Comparison of ENCODE assay signal across 8 mouse cellular contexts in the genomic region with DNA sequence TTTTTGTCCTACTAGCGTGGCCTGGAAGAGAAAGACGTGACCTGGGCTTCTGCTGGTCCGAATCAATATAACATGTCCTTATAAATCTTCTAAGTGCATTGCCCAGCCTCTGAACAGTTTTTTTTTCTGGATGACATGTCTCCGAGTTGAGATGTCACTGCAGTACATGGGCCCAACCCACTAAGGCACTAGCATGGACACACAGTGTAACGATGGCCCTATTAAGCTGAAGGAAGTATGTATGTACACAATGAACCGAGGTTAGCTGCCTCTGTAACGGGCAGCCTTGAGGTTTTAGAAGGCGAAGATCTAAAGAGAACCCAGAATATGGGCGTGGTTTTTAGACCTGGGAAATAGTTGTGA. TPM values are rescaled to one million over a fixed set of nuclear protein-coding genes. Genes with fewer than 3 reads are reported as not detected.
DNase-seq lines count a peak whose midpoint lies in the region; ATAC-seq and TF ChIP-seq lines count a peak whose summit lies in the region.

No protein-coding gene starts in this region.

- H3K4me1 ChIP-seq in lung, postnatal 0 days (ENCODE audit: insufficient read depth, low read depth, low read length) = peaks cover 4% of the 10 kb centered on the region; the same call in 1 of the 2 replicates
- H3K4me1 ChIP-seq in embryonic facial prominence, embryonic 15.5 days = peaks cover 7% of the 10 kb centered on the region; the same call in 1 of the 2 replicates
- peaks cover 11% of the 10 kb centered on the region for H3K4me1 ChIP-seq in limb, embryonic 10.5 days
- H3K4me1 ChIP-seq in olfactory bulb, adult 2 months (ENCODE audit: control insufficient read depth, insufficient read depth, low read length) = no peaks in the 10 kb centered on the region

- no peak for TF ChIP-seq CTCF in lung, postnatal 0 days (IDR thresholded peaks at IDR 0.05)
- TF ChIP-seq CTCF in olfactory bulb, adult 2 months (IDR thresholded peaks at IDR 0.05; ENCODE audit: insufficient read depth, low read depth, low read length) = no peak

- H3K4me3 ChIP-seq in lung, postnatal 0 days (ENCODE audit: low read depth, low read length) = peak overlapping the region; percentile 72
- peak overlapping the region; percentile 87 for H3K4me3 ChIP-seq in embryonic facial prominence, embryonic 15.5 days (replicated peaks)
- peak overlapping the region; percentile 78 for H3K4me3 ChIP-seq in limb, embryonic 10.5 days
- peak overlapping the region; percentile 68 for H3K4me3 ChIP-seq in olfactory bulb, adult 2 months (ENCODE audit: insufficient read depth, low read depth, low read length)

- peak overlapping the region; percentile 70 for H3K9ac ChIP-seq in lung, postnatal 0 days (replicated peaks; ENCODE audit: low read depth)
- H3K9ac ChIP-seq in embryonic facial prominence, embryonic 15.5 days = peak overlapping the region; percentile 78

- no peaks in the 10 kb centered on the region for H3K9me3 ChIP-seq in lung, postnatal 0 days (ENCODE audit: low read length)
- no peaks in the 10 kb centered on the region for H3K9me3 ChIP-seq in embryonic facial prominence, embryonic 15.5 days (replicated peaks)
- no peaks in the 10 kb centered on the region for H3K9me3 ChIP-seq in limb, embryonic 10.5 days (replicated peaks)

- DNase-seq in lung, postnatal 0 days (ENCODE audit: low spot score) = no peak
- DNase-seq in lung, postnatal 10 days = no peak
- no peak for DNase-seq in limb, embryonic 10.5 days (ENCODE audit: low spot score)
- no peak for DNase-seq in layer of hippocampus, adult 9-10 months (ENCODE audit: low spot score)
- no peak for DNase-seq in right cerebral cortex, postnatal 4 days
- no peak for DNase-seq in cerebellum, adult 18-20 months

- H3K4me2 ChIP-seq in lung, postnatal 0 days (replicated peaks; ENCODE audit: low read depth, low read length) = peak overlapping the region; percentile 73
- H3K4me2 ChIP-seq in embryonic facial prominence, embryonic 15.5 days (replicated peaks) = peak overlapping the region; percentile 71

- 4% methylated on average over 9 of the region's 9 CpGs for WGBS in lung, postnatal 0 days
- 8% methylated on average over 9 of the region's 9 CpGs for WGBS in embryonic facial prominence, embryonic 15.5 days
- WGBS in limb, embryonic 10.5 days = 12% methylated on average over 9 of the region's 9 CpGs
- 5% methylated on average over 9 of the region's 9 CpGs for WGBS in olfactory bulb, adult 2 months

- no peaks in the 10 kb centered on the region for H3K36me3 ChIP-seq in lung, postnatal 0 days (ENCODE audit: insufficient read depth, low read length)
- H3K36me3 ChIP-seq in embryonic facial prominence, embryonic 15.5 days = no peaks in the 10 kb centered on the region
- H3K36me3 ChIP-seq in limb, embryonic 10.5 days = peaks cover 14% of the 10 kb centered on the region; the same call in 1 of the 2 replicates

- peak overlapping the region; percentile 89 for H3K27ac ChIP-seq in lung, postnatal 0 days (ENCODE audit: low read length)
- H3K27ac ChIP-seq in embryonic facial prominence, embryonic 15.5 days (replicated peaks) = peak overlapping the region; percentile 82; the same call in 1 of the 2 replicates
- H3K27ac ChIP-seq in limb, embryonic 10.5 days = peak overlapping the region; percentile 84
- H3K27ac ChIP-seq in olfactory bulb, adult 2 months (ENCODE audit: insufficient read depth, low read depth, low read length) = no peak overlapping the region

- TF ChIP-seq POLR2A in olfactory bulb, adult 2 months (IDR thresholded peaks at IDR 0.05; ENCODE audit: insufficient read depth, low read depth, low read length) = no peak

- no peak for ATAC-seq in lung, postnatal 0 days
- ATAC-seq in embryonic facial prominence, embryonic 15.5 days (ENCODE audit: insufficient number of reproducible peaks, low FRiP score, low TSS enrichment, low read depth) = no peak

- H3K27me3 ChIP-seq in lung, postnatal 0 days (replicated peaks; ENCODE audit: insufficient read depth, low read length) = no peaks in the 10 kb centered on the region
- H3K27me3 ChIP-seq in embryonic facial prominence, embryonic 15.5 days = no peaks in the 10 kb centered on the region
- no peaks in the 10 kb centered on the region for H3K27me3 ChIP-seq in limb, embryonic 10.5 days (ENCODE audit: low read depth, poor library complexity, severe bottlenecking)

- TF ChIP-seq EP300 in lung, postnatal 0 days (IDR thresholded peaks at IDR 0.05) = no peak

RNA-seq across cellular contexts. Expression of gene Exoc1, which starts 0.6 kb away (rescaled TPM):
- 13.9 and 14.0 TPM in 2 replicates for polyA plus RNA-seq in lung, postnatal 0 days (2015; fragmentation: Nextera tagmentation; extraction: Ambion mirVana)
- 29.7 and 30.3 TPM in 2 replicates for polyA plus RNA-seq in embryonic facial prominence, embryonic 15.5 days (2015; fragmentation: Nextera tagmentation; extraction: Ambion mirVana)
- polyA plus RNA-seq in limb, embryonic 10.5 days (2016; fragmentation: Nextera tagmentation; extraction: Ambion mirVana) = 33.3 and 44.4 TPM in 2 replicates
- not detected in 2 replicates for polyA plus RNA-seq in olfactory bulb, adult 2 months (2012; ENCODE audit: insufficient read depth, insufficient read length, low replicate concordance, missing spikeins)

RNA-seq across cellular contexts. Expression of gene Gm7271, which starts 45.8 kb away (rescaled TPM):
- polyA plus RNA-seq in lung, postnatal 0 days (2015; fragmentation: Nextera tagmentation; extraction: Ambion mirVana) = not detected in 2 replicates
- polyA plus RNA-seq in embryonic facial prominence, embryonic 15.5 days (2015; fragmentation: Nextera tagmentation; extraction: Ambion mirVana) = not detected in 2 replicates
- polyA plus RNA-seq in limb, embryonic 10.5 days (2016; fragmentation: Nextera tagmentation; extraction: Ambion mirVana) = not detected in 2 replicates
- polyA plus RNA-seq in olfactory bulb, adult 2 months (2012; ENCODE audit: insufficient read depth, insufficient read length, low replicate concordance, missing spikeins) = not detected in 2 replicates

RNA-seq across cellular contexts. Expression of gene Cep135, which starts 58.8 kb away (rescaled TPM):
- 3.8 and 4.1 TPM in 2 replicates for polyA plus RNA-seq in lung, postnatal 0 days (2015; fragmentation: Nextera tagmentation; extraction: Ambion mirVana)
- 7.2 and 8.0 TPM in 2 replicates for polyA plus RNA-seq in embryonic facial prominence, embryonic 15.5 days (2015; fragmentation: Nextera tagmentation; extraction: Ambion mirVana)
- 8.9 and 10.8 TPM in 2 replicates for polyA plus RNA-seq in limb, embryonic 10.5 days (2016; fragmentation: Nextera tagmentation; extraction: Ambion mirVana)
- not detected in 2 replicates for polyA plus RNA-seq in olfactory bulb, adult 2 months (2012; ENCODE audit: insufficient read depth, insufficient read length, low replicate concordance, missing spikeins)
